Mouse (Mus musculus) brain, embryonic 14.5 days (tissue): Measurements from ENCODE around the gene Ttbk2.

Experiments
- CTCF ChIP-seq: fragments of 200-500 bp; IDR thresholded peaks from 2 replicates; pipeline ENCODE4 v1.5.1; 2012; ENCODE audit warnings: inconsistent platforms, mild to moderate bottlenecking, moderate library complexity, borderline replicate concordance; ENCODE audit not compliant: insufficient read depth, insufficient read length; ENCODE audit errors: extremely low read depth
- POLR2A ChIP-seq: fragments of 200-500 bp; IDR thresholded peaks from 2 replicates; pipeline ENCODE4 v1.6.1; 2012; ENCODE audit warnings: mild to moderate bottlenecking, inconsistent platforms, borderline replicate concordance; ENCODE audit not compliant: poor library complexity, insufficient read depth, insufficient read length, severe bottlenecking; ENCODE audit errors: extremely low read depth

GRCm38 (mm10) chr2:120852626-120853025 is 2.2 kb upstream of the Ttbk2 start:
- TF ChIP-seq CTCF (no peak), POLR2A (no peak)
